Mouse (Mus musculus) liver, adult 2 months (tissue): ENCODE results near the gene Klhl35. TPM values are rescaled to one million over a fixed set of nuclear protein-coding genes. Genes with fewer than 3 reads are reported as not detected.

Source experiments
- DNase-seq: peaks from one replicate; pipeline ENCODE4 v3.0.0-alpha.2; 2011; ENCODE audit warnings: low read depth, low spot score; ENCODE audit errors: extremely low read depth
- H3K27ac ChIP-seq: fragments of 200-500 bp; replicated peaks from 2 replicates; pipeline ENCODE4 v1.5.1; 2012; ENCODE audit warnings: low read depth, mild to moderate bottlenecking, control low read depth, inconsistent platforms, low read length; ENCODE audit not compliant: insufficient read depth
- H3K27me3 ChIP-seq: fragments of 200-500 bp; 2 replicates; pipeline ENCODE4 v1.6.1; 2012; ENCODE audit warnings: mild to moderate bottlenecking, moderate library complexity, low read length, inconsistent platforms; ENCODE audit not compliant: control insufficient read depth, insufficient read depth
- H3K36me3 ChIP-seq: fragments of 200-500 bp; 2 replicates; pipeline ENCODE4 v1.6.1; 2012; ENCODE audit warnings: low read length, inconsistent platforms; ENCODE audit not compliant: control insufficient read depth, insufficient read depth
- H3K4me1 ChIP-seq: fragments of 200-500 bp; 2 replicates; pipeline ENCODE4 v1.6.1; 2011; ENCODE audit warnings: low read length; ENCODE audit not compliant: control insufficient read depth, insufficient read depth
- H3K4me3 ChIP-seq: fragments of 200-500 bp; 2 replicates; pipeline ENCODE4 v1.5.1; 2011; ENCODE audit warnings: low read depth, mild to moderate bottlenecking, control low read depth, low read length, moderate library complexity; ENCODE audit not compliant: insufficient read depth
- H3K79me2 ChIP-seq: fragments of 200-500 bp; 2 replicates; pipeline ENCODE4 v1.6.1; 2012; ENCODE audit warnings: inconsistent platforms, mild to moderate bottlenecking, low read length, moderate library complexity; ENCODE audit not compliant: control insufficient read depth, insufficient read depth
- H3K9ac ChIP-seq: fragments of 200-500 bp; 2 replicates; pipeline ENCODE4 v1.6.1; 2012; ENCODE audit warnings: low read depth, mild to moderate bottlenecking, control low read depth, inconsistent platforms, low read length
- CTCF ChIP-seq: fragments of 200-500 bp; IDR thresholded peaks from 2 replicates; pipeline ENCODE4 v1.5.1; 2011; ENCODE audit warnings: low read depth, low read length, control low read depth
- POLR2A ChIP-seq: fragments of 200-500 bp; IDR thresholded peaks from 2 replicates; pipeline ENCODE4 v1.6.1; 2011; ENCODE audit warnings: low read length, control low read depth; ENCODE audit not compliant: insufficient read depth; ENCODE audit errors: extremely low read depth
- WGBS: fragments of 180-500 bp; shearing (Covaris S2); methylation state at CpG from one replicate; pipeline ENCODE4 v1.1.7; 2018; 5-methylcytosine and 5-hydroxymethylcytosine counted together
- polyA plus RNA-seq: library from polyadenylated mRNA; depleted of rRNA; stranded (reverse); fragments of >200 nt; gene quantifications from 2 replicates; pipeline ENCODE4 v1.2.3, GENCODE M21; 2012
- total RNA-seq: library from RNA; depleted of rRNA; stranded (reverse); fragments of >200 nt; gene quantifications from 2 replicates; pipeline ENCODE4 v1.2.3, GENCODE M21; 2014

Gene Klhl35
- total and polyA plus RNA-seq, 2 experiments, result 0.11 TPM; not detected in 1

GRCm38 (mm10) chr7:99484679-99485078, 18.9 kb downstream of the Klhl35 start:
- WGBS, result 82% methylated on average over 1 of the region's 1 CpGs
- DNase-seq, result no peak
- no peak overlapping the region for H3K4me3 ChIP-seq
- H3K79me2 ChIP-seq, result peaks cover 15% of the 10 kb centered on the region; the same call in 1 of the 2 replicates
- peak overlapping the region; percentile 38; the same call in 1 of the 2 replicates for H3K27ac ChIP-seq
- H3K4me1 ChIP-seq, result peaks cover 16% of the 10 kb centered on the region
- no peaks in the 10 kb centered on the region for H3K27me3 ChIP-seq
- TF ChIP-seq CTCF (no peak), POLR2A (no peak)
- H3K9ac ChIP-seq, result no peak overlapping the region
- peaks cover 25% of the 10 kb centered on the region for H3K36me3 ChIP-seq

- H3K27me3 ChIP-seq, result no peaks in the 10 kb centered on the region
- no peak for DNase-seq
- no peaks in the 10 kb centered on the region for H3K79me2 ChIP-seq
- H3K36me3 ChIP-seq, result no peaks in the 10 kb centered on the region
- H3K27ac ChIP-seq, result no peak overlapping the region
- H3K4me1 ChIP-seq, result no peaks in the 10 kb centered on the region
- H3K9ac ChIP-seq, result no peak overlapping the region
- no peak for TF ChIP-seq CTCF
- TF ChIP-seq POLR2A, result no peak
- WGBS, result 76% methylated on average over 5 of the region's 5 CpGs
- no peak overlapping the region for H3K4me3 ChIP-seq
These were observed 23.9 kb downstream of the Klhl35 start for GRCm38 (mm10) chr7:99489708-99490107.

GRCm38 (mm10) chr7:99499128-99499527, 33.3 kb downstream of the Klhl35 start:
- Histone ChIP-seq H3K27ac (no peak overlapping the region), H3K36me3 (no peaks in the 10 kb centered on the region), H3K79me2 (no peaks in the 10 kb centered on the region), H3K4me1 (no peaks in the 10 kb centered on the region), H3K9ac (no peak overlapping the region), H3K27me3 (no peaks in the 10 kb centered on the region), H3K4me3 (no peak overlapping the region)
- 31% methylated on average over 1 of the region's 1 CpGs for WGBS
- no peak for TF ChIP-seq CTCF
- no peak for TF ChIP-seq POLR2A
- no peak for DNase-seq

- H3K27ac ChIP-seq, result no peak overlapping the region
- no peak overlapping the region for H3K4me3 ChIP-seq
- H3K27me3 ChIP-seq, result no peaks in the 10 kb centered on the region
- no peaks in the 10 kb centered on the region for H3K79me2 ChIP-seq
- TF ChIP-seq CTCF (peak; percentile 96), POLR2A (no peak)
- no peak overlapping the region for H3K9ac ChIP-seq
- 5% methylated on average over 8 of the region's 8 CpGs for WGBS
- no peak for DNase-seq
- no peaks in the 10 kb centered on the region for H3K36me3 ChIP-seq
- H3K4me1 ChIP-seq, result no peaks in the 10 kb centered on the region
These were observed 34.4 kb downstream of the Klhl35 start for GRCm38 (mm10) chr7:99500201-99500600.

GRCm38 (mm10) chr7:99500655-99501054, 34.9 kb downstream of the Klhl35 start:
- Histone ChIP-seq H3K9ac (no peak overlapping the region), H3K79me2 (no peaks in the 10 kb centered on the region), H3K27me3 (no peaks in the 10 kb centered on the region), H3K36me3 (no peaks in the 10 kb centered on the region), H3K4me1 (no peaks in the 10 kb centered on the region), H3K27ac (no peak overlapping the region), H3K4me3 (no peak overlapping the region)
- WGBS, result 60% methylated on average over 5 of the region's 5 CpGs
- no peak for DNase-seq
- TF ChIP-seq CTCF (no peak), POLR2A (no peak)

- 73% methylated on average over 1 of the region's 1 CpGs for WGBS
- Histone ChIP-seq H3K36me3 (no peaks in the 10 kb centered on the region), H3K4me3 (no peak overlapping the region), H3K27ac (no peak overlapping the region), H3K9ac (no peak overlapping the region), H3K79me2 (no peaks in the 10 kb centered on the region), H3K27me3 (no peaks in the 10 kb centered on the region), H3K4me1 (no peaks in the 10 kb centered on the region)
- no peak for DNase-seq
- TF ChIP-seq POLR2A (no peak), CTCF (no peak)
These were observed 35.3 kb downstream of the Klhl35 start for GRCm38 (mm10) chr7:99501148-99501547.
